Mouse (Mus musculus) ES-E14 (cell line): ENCODE results near the gene Srbd1.

Experiments used
- CHD2 ChIP-seq: IDR thresholded peaks from 2 replicates; pipeline ENCODE4 v1.6.1; 2014; ENCODE audit warnings: mild to moderate bottlenecking, low read depth, low read length, inconsistent platforms
- HCFC1 ChIP-seq: IDR thresholded peaks from 2 replicates; pipeline ENCODE4 v1.6.1; 2012; ENCODE audit warnings: low read length, inconsistent platforms, borderline replicate concordance; ENCODE audit not compliant: insufficient read depth
- ZC3H11A ChIP-seq: IDR thresholded peaks from 2 replicates; pipeline ENCODE4 v1.6.1; 2012; ENCODE audit warnings: low read depth, mild to moderate bottlenecking, inconsistent platforms, low read length, borderline replicate concordance
- ZNF384 ChIP-seq: IDR thresholded peaks from 2 replicates; pipeline ENCODE4 v1.6.1; 2012; ENCODE audit warnings: low read depth, low read length, inconsistent platforms

GRCm38 (mm10) chr17:86040221-86040984 is 104.6 kb downstream of the Srbd1 start:
- TF ChIP-seq CHD2 (no peak), ZNF384 (no peak), ZC3H11A (no peak), HCFC1 (no peak)
